ENCODE assay signal across 8 mouse cellular contexts in the genomic region with DNA sequence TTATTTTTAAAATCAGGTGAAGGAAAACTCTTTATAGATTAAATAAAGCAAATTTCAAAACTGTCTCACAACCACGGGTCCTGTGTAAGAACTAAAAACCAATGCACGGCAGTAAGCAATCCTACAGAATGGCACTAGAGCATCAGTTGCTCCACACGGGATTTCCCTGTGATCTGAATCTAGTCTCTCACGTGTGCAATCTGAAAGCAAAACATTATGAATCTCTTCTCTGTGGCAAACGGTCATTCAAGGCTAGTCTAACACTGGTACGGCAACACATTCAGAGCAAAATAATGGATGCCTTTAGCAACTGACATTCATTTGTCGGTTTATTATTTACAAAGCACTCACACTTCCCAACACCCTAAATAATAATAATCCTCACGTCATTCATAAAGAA. TPM values are rescaled to one million over a fixed set of nuclear protein-coding genes. Genes with fewer than 3 reads are reported as not detected.
DNase-seq lines count a peak whose midpoint lies in the region; ATAC-seq and TF ChIP-seq lines count a peak whose summit lies in the region.

No protein-coding gene starts in this region.

- H3K27ac ChIP-seq in heart, embryonic 13.5 days (replicated peaks): no peak overlapping the region
- H3K27ac ChIP-seq in forebrain, embryonic 16.5 days (ENCODE audit: low read length): no peak overlapping the region
- no peak overlapping the region for H3K27ac ChIP-seq in liver, embryonic 16.5 days (ENCODE audit: low read length)

- H3K4me1 ChIP-seq in heart, embryonic 13.5 days: peaks cover 16% of the 10 kb centered on the region
- H3K4me1 ChIP-seq in E14TG2a.4 (replicated peaks; ENCODE audit: low read depth, low read length): peaks cover 32% of the 10 kb centered on the region
- peaks cover 15% of the 10 kb centered on the region for H3K4me1 ChIP-seq in forebrain, embryonic 16.5 days (replicated peaks; ENCODE audit: control insufficient read depth, insufficient read depth, low read length)
- peaks cover 25% of the 10 kb centered on the region for H3K4me1 ChIP-seq in liver, embryonic 16.5 days (ENCODE audit: control insufficient read depth, low read depth, low read length)

- no peak for TF ChIP-seq CTCF in E14TG2a.4 (conservative IDR thresholded peaks at IDR 0.05; ENCODE audit: low read length)

- peaks cover 29% of the 10 kb centered on the region for H3K36me3 ChIP-seq in heart, embryonic 13.5 days
- peaks cover 47% of the 10 kb centered on the region for H3K36me3 ChIP-seq in E14TG2a.4 (ENCODE audit: insufficient read depth, low read length)
- H3K36me3 ChIP-seq in forebrain, embryonic 16.5 days (ENCODE audit: control insufficient read depth, insufficient read depth): peaks cover 16% of the 10 kb centered on the region
- H3K36me3 ChIP-seq in liver, embryonic 16.5 days (ENCODE audit: control insufficient read depth, insufficient read depth): peaks cover 14% of the 10 kb centered on the region

- no peak for DNase-seq in heart, adult 18-20 months
- DNase-seq in B cell, adult 2 months: no peak
- no peak for DNase-seq in gastrocnemius, postnatal 14 days
- DNase-seq in spleen, postnatal 36 days (ENCODE audit: low spot score in 2 of 2): no peak

- peak overlapping the region; percentile 92 for H3K4me3 ChIP-seq in heart, embryonic 13.5 days
- H3K4me3 ChIP-seq in E14TG2a.4 (replicated peaks; ENCODE audit: low read length): peak overlapping the region; percentile 95
- H3K4me3 ChIP-seq in forebrain, embryonic 16.5 days (replicated peaks; ENCODE audit: low read length): peak overlapping the region; percentile 66
- H3K4me3 ChIP-seq in liver, embryonic 16.5 days (ENCODE audit: low read depth, low read length): peak overlapping the region; percentile 84

- peak overlapping the region; percentile 91 for H3K9ac ChIP-seq in heart, embryonic 13.5 days
- peak overlapping the region; percentile 79 for H3K9ac ChIP-seq in forebrain, embryonic 16.5 days (replicated peaks; ENCODE audit: low read depth, low read length)
- peak overlapping the region; percentile 77 for H3K9ac ChIP-seq in liver, embryonic 16.5 days (ENCODE audit: low read depth, low read length)

- no peaks in the 10 kb centered on the region for H3K27me3 ChIP-seq in heart, embryonic 13.5 days (replicated peaks)
- H3K27me3 ChIP-seq in E14TG2a.4 (ENCODE audit: insufficient read depth, low read length): no peaks in the 10 kb centered on the region
- no peaks in the 10 kb centered on the region for H3K27me3 ChIP-seq in forebrain, embryonic 16.5 days (replicated peaks; ENCODE audit: control insufficient read depth, insufficient read depth, low read length)
- no peaks in the 10 kb centered on the region for H3K27me3 ChIP-seq in liver, embryonic 16.5 days (ENCODE audit: control insufficient read depth, insufficient read depth, low read depth, low read length)

- intact Hi-C loops in gastrocnemius, postnatal 14 days (cut with DNase I; ENCODE audit: low total_unique reads): no loop called here

- no peak for ATAC-seq in heart, embryonic 13.5 days (ENCODE audit: extremely low read depth, insufficient number of reproducible peaks, low FRiP score, low TSS enrichment)
- no peak for ATAC-seq in forebrain, embryonic 16.5 days
- no peak for ATAC-seq in liver, embryonic 16.5 days (ENCODE audit: low read depth)

- peak overlapping the region; percentile 81 for H3K4me2 ChIP-seq in heart, embryonic 13.5 days
- H3K4me2 ChIP-seq in forebrain, embryonic 16.5 days (ENCODE audit: low read length): peak overlapping the region; percentile 82
- peak overlapping the region; percentile 97 for H3K4me2 ChIP-seq in liver, embryonic 16.5 days (ENCODE audit: low read depth, low read length)

- 38% methylated on average over 8 of the region's 8 CpGs for WGBS in heart, embryonic 13.5 days
- 43% methylated on average over 8 of the region's 8 CpGs for WGBS in forebrain, embryonic 16.5 days
- WGBS in liver, embryonic 16.5 days (ENCODE audit: insufficient replicate concordance): 17% methylated on average over 8 of the region's 8 CpGs

- no peaks in the 10 kb centered on the region for H3K9me3 ChIP-seq in heart, embryonic 13.5 days
- no peaks in the 10 kb centered on the region for H3K9me3 ChIP-seq in E14TG2a.4 (ENCODE audit: low read length)
- H3K9me3 ChIP-seq in forebrain, embryonic 16.5 days (ENCODE audit: control insufficient read depth, low read length): no peaks in the 10 kb centered on the region
- no peaks in the 10 kb centered on the region for H3K9me3 ChIP-seq in liver, embryonic 16.5 days (replicated peaks; ENCODE audit: control insufficient read depth, low read length)

RNA-seq across cellular contexts. Expression of a gene that starts 0.8 kb away (rescaled TPM):
- polyA plus RNA-seq in heart, embryonic 13.5 days (2015; fragmentation: Nextera tagmentation; extraction: Ambion mirVana): 4.0 and 4.1 TPM in 2 replicates
- 1 to 10 TPM; 6.3 to 6.9 TPM for total RNA-seq in heart, adult 18-20 months (2021)
- polyA plus RNA-seq in forebrain, embryonic 16.5 days (2015; fragmentation: Nextera tagmentation; extraction: Ambion mirVana): 6.6 and 6.8 TPM in 2 replicates
- 2.7 and 2.9 TPM in 2 replicates for polyA plus RNA-seq in liver, embryonic 16.5 days (2015; fragmentation: Nextera tagmentation; extraction: Ambion mirVana)
- total RNA-seq in gastrocnemius, postnatal 14 days (2021): 1 to 10 TPM; 5.3 to 7.7 TPM

RNA-seq across cellular contexts. Expression of a gene that starts 18.2 kb away (rescaled TPM):
- polyA plus RNA-seq in heart, embryonic 13.5 days (2015; fragmentation: Nextera tagmentation; extraction: Ambion mirVana): 1.5 and 1.7 TPM in 2 replicates
- total RNA-seq in heart, adult 18-20 months (2021): 1 to 10 TPM; 7.1 to 7.2 TPM
- polyA plus RNA-seq in forebrain, embryonic 16.5 days (2015; fragmentation: Nextera tagmentation; extraction: Ambion mirVana): 4.8 and 5.1 TPM in 2 replicates
- polyA plus RNA-seq in liver, embryonic 16.5 days (2015; fragmentation: Nextera tagmentation; extraction: Ambion mirVana): 0.90 and 1.1 TPM in 2 replicates
- total RNA-seq in gastrocnemius, postnatal 14 days (2021): 1 to 10 TPM; 3.1 to 3.7 TPM
